ENCODE assay signal across 9 mouse cellular contexts in genomic region chr11:69088856-69089615, GRCm38 (mm10). TPM values are rescaled to one million over a fixed set of nuclear protein-coding genes. Genes with fewer than 3 reads are reported as not detected.
DNase-seq lines count a peak whose midpoint lies in the region; ATAC-seq and TF ChIP-seq lines count a peak whose summit lies in the region.
"Had no signal": no experiment of that assay in that cellular context is flagged by ENCODE, and none has a peak within 500 bp of the region (broad histone marks: within the 10 kb centered on the region; RNA-seq: fewer than 3 reads in every experiment).

No protein-coding gene starts in this region.

- no peak for TF ChIP-seq POLR2A in MEL (IDR thresholded peaks at IDR 0.05; ENCODE audit: control insufficient read depth in 1 of 2, insufficient read depth in 1 of 2, low read depth in 1 of 2, low read length in 2 of 2, poor library complexity in 1 of 2)

- peaks cover 3 to 16% of the 10 kb centered on the region in 2 experiments; a peak in 3 of 4 replicates for H3K4me1 ChIP-seq in MEL (ENCODE audit: control insufficient read depth in 1 of 2, insufficient read depth in 2 of 2, low read length in 2 of 2)
- peaks cover 10% of the 10 kb centered on the region; the same call in 1 of the 2 replicates for H3K4me1 ChIP-seq in forebrain, embryonic 11.5 days (replicated peaks; ENCODE audit: control insufficient read depth, insufficient read depth, low read length)
- H3K4me1 ChIP-seq in limb, embryonic 12.5 days (replicated peaks) = peaks cover 36% of the 10 kb centered on the region
- H3K4me1 ChIP-seq in neural tube, embryonic 13.5 days (replicated peaks) = peaks cover 47% of the 10 kb centered on the region

- H3K9ac ChIP-seq in MEL (ENCODE audit: control insufficient read depth, low read depth, low read length, poor library complexity, severe bottlenecking) = peak overlapping the region; percentile 94
- peak overlapping the region; percentile 98 for H3K9ac ChIP-seq in forebrain, embryonic 11.5 days (ENCODE audit: low read length)
- H3K9ac ChIP-seq in limb, embryonic 12.5 days (replicated peaks) = peak overlapping the region; percentile 99
- peak overlapping the region; percentile 100 for H3K9ac ChIP-seq in neural tube, embryonic 13.5 days

- no peak for TF ChIP-seq EP300 in MEL (IDR thresholded peaks at IDR 0.05; ENCODE audit: low read depth in 1 of 2, low read length in 2 of 2)

- H3K79me2 ChIP-seq in MEL (ENCODE audit: control insufficient read depth, insufficient read depth, low read length, poor library complexity) = peaks cover 17% of the 10 kb centered on the region

- H3K9me3 ChIP-seq in MEL (replicated peaks; ENCODE audit: insufficient read depth, low read length) = no peaks in the 10 kb centered on the region
- H3K9me3 ChIP-seq in forebrain, embryonic 11.5 days (ENCODE audit: control insufficient read depth, low read length) = no peaks in the 10 kb centered on the region
- H3K9me3 ChIP-seq in limb, embryonic 12.5 days = no peaks in the 10 kb centered on the region
- H3K9me3 ChIP-seq in neural tube, embryonic 13.5 days = no peaks in the 10 kb centered on the region

- TF ChIP-seq CTCF in layer of hippocampus, adult 2 months (conservative IDR thresholded peaks at IDR 0.05) = no peak
- TF ChIP-seq CTCF in MEL (IDR thresholded peaks at IDR 0.05 in 2 of 3, conservative IDR thresholded peaks at IDR 0.05 in 1 of 3; ENCODE audit: control insufficient read depth in 1 of 3, insufficient read depth in 1 of 3, low read depth in 2 of 3, low read length in 3 of 3, poor library complexity in 1 of 3, severe bottlenecking in 1 of 3) = no peak

- DNase-seq in layer of hippocampus, adult 2 months (ENCODE audit: low spot score in 2 of 2) = peak in 1 of 2 experiments; percentile 12
- DNase-seq in layer of hippocampus, postnatal 36 days = no peak
- no peak for DNase-seq in MEL (ENCODE audit: low read depth, low spot score)
- DNase-seq in forebrain, embryonic 11.5 days (ENCODE audit: low spot score) = no peak
- DNase-seq in adrenal gland, postnatal 36 days = no peak
- DNase-seq in left cerebral cortex, adult 8-10 months (ENCODE audit: low spot score in 2 of 2) = no peak

- peak overlapping the region; percentile 93 for H3K4me2 ChIP-seq in forebrain, embryonic 11.5 days (ENCODE audit: low read depth, low read length, severe bottlenecking)
- peak overlapping the region; percentile 98 for H3K4me2 ChIP-seq in limb, embryonic 12.5 days
- H3K4me2 ChIP-seq in neural tube, embryonic 13.5 days = peak overlapping the region; percentile 98

- peaks cover 5 to 6% of the 10 kb centered on the region in 2 experiments; a peak in 3 of 4 replicates for H3K36me3 ChIP-seq in MEL (ENCODE audit: control insufficient read depth in 1 of 2, insufficient read depth in 2 of 2, low read length in 2 of 2)
- H3K36me3 ChIP-seq in forebrain, embryonic 11.5 days (ENCODE audit: control insufficient read depth, insufficient read depth, low read length) = no peaks in the 10 kb centered on the region; the same call in 1 of the 2 replicates
- peaks cover 34% of the 10 kb centered on the region for H3K36me3 ChIP-seq in limb, embryonic 12.5 days
- peaks cover 31% of the 10 kb centered on the region for H3K36me3 ChIP-seq in neural tube, embryonic 13.5 days

- peak overlapping the region; percentile 100 for H3K27ac ChIP-seq in layer of hippocampus, adult 2 months
- peak overlapping the region; percentile 56 for H3K27ac ChIP-seq in MEL (ENCODE audit: control insufficient read depth, low read depth, low read length)
- H3K27ac ChIP-seq in forebrain, embryonic 11.5 days (ENCODE audit: low read depth, low read length) = peak overlapping the region; percentile 82
- H3K27ac ChIP-seq in limb, embryonic 12.5 days = peak overlapping the region; percentile 93
- H3K27ac ChIP-seq in neural tube, embryonic 13.5 days (replicated peaks) = peak overlapping the region; percentile 97

- TF ChIP-seq RAD21 in MEL (IDR thresholded peaks at IDR 0.05; ENCODE audit: low read depth, low read length) = no peak

- WGBS in forebrain, embryonic 11.5 days = 10% methylated on average over 25 of the region's 25 CpGs
- 12% methylated on average over 25 of the region's 25 CpGs for WGBS in limb, embryonic 12.5 days
- 12% methylated on average over 25 of the region's 25 CpGs for WGBS in neural tube, embryonic 13.5 days

- peak overlapping the region; percentile 100 for H3K4me3 ChIP-seq in layer of hippocampus, adult 2 months
- H3K4me3 ChIP-seq in MEL (ENCODE audit: control insufficient read depth in 1 of 2, insufficient read depth in 1 of 2, low read depth in 2 of 2, low read length in 2 of 2) = peak overlapping the region; percentile 77 to 100
- H3K4me3 ChIP-seq in forebrain, embryonic 11.5 days (ENCODE audit: low read depth, low read length) = peak overlapping the region; percentile 98
- H3K4me3 ChIP-seq in limb, embryonic 12.5 days (replicated peaks) = peak overlapping the region; percentile 97
- H3K4me3 ChIP-seq in neural tube, embryonic 13.5 days = peak overlapping the region; percentile 98

- H3K27me3 ChIP-seq in MEL (ENCODE audit: control insufficient read depth in 1 of 2, insufficient read depth in 2 of 2, low read length in 2 of 2) = no peaks in the 10 kb centered on the region
- H3K27me3 ChIP-seq in forebrain, embryonic 11.5 days (ENCODE audit: control insufficient read depth, insufficient read depth, low read length) = no peaks in the 10 kb centered on the region
- H3K27me3 ChIP-seq in limb, embryonic 12.5 days = no peaks in the 10 kb centered on the region
- no peaks in the 10 kb centered on the region for H3K27me3 ChIP-seq in neural tube, embryonic 13.5 days

- peak; percentile 50 for ATAC-seq in forebrain, embryonic 11.5 days (replicated peaks; ENCODE audit: low FRiP score)
- no peak; the same call in 1 of the 2 replicates for ATAC-seq in limb, embryonic 12.5 days (ENCODE audit: insufficient number of reproducible peaks, insufficient read depth, low FRiP score, low TSS enrichment, low read depth)
- ATAC-seq in neural tube, embryonic 13.5 days (ENCODE audit: low read depth) = peak; percentile 25; the same call in 1 of the 2 replicates

RNA-seq across cellular contexts. Expression of gene Vamp2, which starts 0.7 kb away (rescaled TPM):
- total RNA-seq in layer of hippocampus, adult 2 months (2021) = 1,000 to 10,000 TPM in 1 of 2 experiments, 100 to 1,000 TPM in 1; 988 to 1,016 TPM
- 100 to 1,000 TPM; 962 to 984 TPM for total RNA-seq in layer of hippocampus, postnatal 36 days (2021)
- 3.3 and 4.2 TPM in 2 replicates for total RNA-seq in MEL (2012; rRNA removed)
- polyA plus RNA-seq in MEL (2012; ENCODE audit: insufficient read depth in 1 of 2, insufficient read length in 2 of 2, low read depth in 1 of 2, low replicate concordance in 2 of 2, missing spikeins in 1 of 2) = 10 to 100 TPM in 1 of 2 experiments, not detected in 1; 28.9 TPM
- 95.9 and 98.4 TPM in 2 replicates for polyA plus RNA-seq in forebrain, embryonic 11.5 days (2014; fragmentation: Nextera tagmentation; extraction: Ambion mirVana)
- polyA plus RNA-seq in limb, embryonic 12.5 days (2016; fragmentation: Nextera tagmentation; extraction: Ambion mirVana) = 68.0 and 79.5 TPM in 2 replicates
- polyA plus RNA-seq in neural tube, embryonic 13.5 days (2015; fragmentation: Nextera tagmentation; extraction: Ambion mirVana) = 268 and 282 TPM in 2 replicates
- 100 to 1,000 TPM; 116 to 130 TPM for total RNA-seq in adrenal gland, postnatal 36 days (2021)
- 1,000 to 10,000 TPM; 1,002 to 1,054 (median 1,038) TPM for total RNA-seq in left cerebral cortex, adult 8-10 months (2022)

RNA-seq across cellular contexts. Expression of gene Per1, which starts 6.0 kb away (rescaled TPM):
- total RNA-seq in layer of hippocampus, adult 2 months (2021) = 10 to 100 TPM; 83.4 to 95.2 TPM
- total RNA-seq in layer of hippocampus, postnatal 36 days (2021) = 10 to 100 TPM; 78.2 to 92.8 TPM
- 4.5 and 5.6 TPM in 2 replicates for total RNA-seq in MEL (2012; rRNA removed)
- polyA plus RNA-seq in MEL (2012; ENCODE audit: insufficient read depth in 1 of 2, insufficient read length in 2 of 2, low read depth in 1 of 2, low replicate concordance in 2 of 2, missing spikeins in 1 of 2) = 10 to 100 TPM in 1 of 2 experiments, not detected in 1; 34.9 TPM
- 8.2 and 10.0 TPM in 2 replicates for polyA plus RNA-seq in forebrain, embryonic 11.5 days (2014; fragmentation: Nextera tagmentation; extraction: Ambion mirVana)
- 7.2 and 10.4 TPM in 2 replicates for polyA plus RNA-seq in limb, embryonic 12.5 days (2016; fragmentation: Nextera tagmentation; extraction: Ambion mirVana)
- 8.0 and 8.4 TPM in 2 replicates for polyA plus RNA-seq in neural tube, embryonic 13.5 days (2015; fragmentation: Nextera tagmentation; extraction: Ambion mirVana)
- 100 to 1,000 TPM; 112 to 153 TPM for total RNA-seq in adrenal gland, postnatal 36 days (2021)
- 100 to 1,000 TPM; 105 to 140 (median 114) TPM for total RNA-seq in left cerebral cortex, adult 8-10 months (2022)

RNA-seq across cellular contexts. Expression of gene Tmem107, which starts 18.4 kb away (rescaled TPM):
- total RNA-seq in layer of hippocampus, adult 2 months (2021) = 10 to 100 TPM; 20.3 to 21.6 TPM
- 10 to 100 TPM; 20.8 to 24.0 TPM for total RNA-seq in layer of hippocampus, postnatal 36 days (2021)
- 44.8 and 47.0 TPM in 2 replicates for total RNA-seq in MEL (2012; rRNA removed)
- 10 to 100 TPM in 1 of 2 experiments, not detected in 1; 79.5 TPM for polyA plus RNA-seq in MEL (2012; ENCODE audit: insufficient read depth in 1 of 2, insufficient read length in 2 of 2, low read depth in 1 of 2, low replicate concordance in 2 of 2, missing spikeins in 1 of 2)
- polyA plus RNA-seq in forebrain, embryonic 11.5 days (2014; fragmentation: Nextera tagmentation; extraction: Ambion mirVana) = 60.3 and 60.6 TPM in 2 replicates
- 39.5 and 41.0 TPM in 2 replicates for polyA plus RNA-seq in limb, embryonic 12.5 days (2016; fragmentation: Nextera tagmentation; extraction: Ambion mirVana)
- 28.4 and 29.2 TPM in 2 replicates for polyA plus RNA-seq in neural tube, embryonic 13.5 days (2015; fragmentation: Nextera tagmentation; extraction: Ambion mirVana)
- 10 to 100 TPM; 13.5 to 17.5 TPM for total RNA-seq in adrenal gland, postnatal 36 days (2021)
- total RNA-seq in left cerebral cortex, adult 8-10 months (2022) = 10 to 100 TPM; 15.2 to 19.4 (median 17.1) TPM

RNA-seq across cellular contexts. Expression of gene Borcs6, which starts 29.5 kb away (rescaled TPM):
- total RNA-seq in layer of hippocampus, adult 2 months (2021) = 10 to 100 TPM; 26.6 to 30.8 TPM
- total RNA-seq in layer of hippocampus, postnatal 36 days (2021) = 10 to 100 TPM; 27.8 to 30.4 TPM
- 9.2 and 10.2 TPM in 2 replicates for total RNA-seq in MEL (2012; rRNA removed)
- 1 to 10 TPM in 1 of 2 experiments, not detected in 1; 9.3 TPM for polyA plus RNA-seq in MEL (2012; ENCODE audit: insufficient read depth in 1 of 2, insufficient read length in 2 of 2, low read depth in 1 of 2, low replicate concordance in 2 of 2, missing spikeins in 1 of 2)
- 7.9 and 9.2 TPM in 2 replicates for polyA plus RNA-seq in forebrain, embryonic 11.5 days (2014; fragmentation: Nextera tagmentation; extraction: Ambion mirVana)
- polyA plus RNA-seq in limb, embryonic 12.5 days (2016; fragmentation: Nextera tagmentation; extraction: Ambion mirVana) = 9.2 and 10.0 TPM in 2 replicates
- polyA plus RNA-seq in neural tube, embryonic 13.5 days (2015; fragmentation: Nextera tagmentation; extraction: Ambion mirVana) = 14.7 and 16.8 TPM in 2 replicates
- total RNA-seq in adrenal gland, postnatal 36 days (2021) = 10 to 100 TPM; 26.4 to 30.4 TPM
- 10 to 100 TPM; 32.3 to 37.9 (median 33.5) TPM for total RNA-seq in left cerebral cortex, adult 8-10 months (2022)

RNA-seq across cellular contexts. Expression of gene Hes7, which starts 31.2 kb away (rescaled TPM):
- total RNA-seq in layer of hippocampus, adult 2 months (2021) = 1 to 10 TPM in 1 of 2 experiments, under 1 TPM in 1; 0.79 to 1.0 TPM
- total RNA-seq in layer of hippocampus, postnatal 36 days (2021) = 1 to 10 TPM in 1 of 2 experiments, under 1 TPM in 1; 0.68 to 1.1 TPM
- 0.08 TPM in 1 of 2 replicates, not detected in the other for total RNA-seq in MEL (2012; rRNA removed)
- polyA plus RNA-seq in MEL (2012; ENCODE audit: insufficient read depth in 1 of 2, insufficient read length in 2 of 2, low read depth in 1 of 2, low replicate concordance in 2 of 2, missing spikeins in 1 of 2) = 1 to 10 TPM in 1 of 2 experiments, not detected in 1; 1.4 TPM
- polyA plus RNA-seq in forebrain, embryonic 11.5 days (2014; fragmentation: Nextera tagmentation; extraction: Ambion mirVana) = 0.11 and 0.24 TPM in 2 replicates
- 0.56 and 0.74 TPM in 2 replicates for polyA plus RNA-seq in limb, embryonic 12.5 days (2016; fragmentation: Nextera tagmentation; extraction: Ambion mirVana)
- polyA plus RNA-seq in neural tube, embryonic 13.5 days (2015; fragmentation: Nextera tagmentation; extraction: Ambion mirVana) = 0.61 TPM in 1 of 2 replicates, not detected in the other
- total RNA-seq in adrenal gland, postnatal 36 days (2021) = under 1 TPM; 0.17 to 0.26 TPM
- total RNA-seq in left cerebral cortex, adult 8-10 months (2022) = 1 to 10 TPM in 1 of 4 experiments, under 1 TPM in 3; 0.20 to 1.3 (median 0.74) TPM
- total RNA-seq: common myeloid progenitor, adult 5-6 weeks had no signal

Comparison
In these comparisons a context has a peak if more than half of its experiments do, and no peak if none do; other contexts are left out.
1. RNA of gene Vamp2, which starts 0.7 kb away (total RNA-seq): 1,002 to 1,054 TPM in left cerebral cortex, adult 8-10 months, 988 to 1,016 TPM in layer of hippocampus, adult 2 months, 962 to 984 TPM in layer of hippocampus, postnatal 36 days and 116 to 130 TPM in adrenal gland, postnatal 36 days; 3.3 to 4.2 TPM in MEL; every median in the first group is over 10 times any median in the second.
2. RNA of gene Per1, which starts 6.0 kb away (total RNA-seq): 112 to 153 TPM in adrenal gland, postnatal 36 days, 105 to 140 TPM in left cerebral cortex, adult 8-10 months, 83.4 to 95.2 TPM in layer of hippocampus, adult 2 months and 78.2 to 92.8 TPM in layer of hippocampus, postnatal 36 days; 4.5 to 5.6 TPM in MEL; every median in the first group is over 10 times any median in the second.
3. Peak in every context shown above with its lines, with median percentiles within 50 percentile points of each other: H3K27ac ChIP-seq, H3K4me3 ChIP-seq, H3K9ac ChIP-seq and H3K4me2 ChIP-seq.